In genomic region chr11:116818722-116819121, GRCm38 (mm10) we compare ENCODE assay signal across 14 mouse cellular contexts. TPM values are rescaled to one million over a fixed set of nuclear protein-coding genes. Genes with fewer than 3 reads are reported as not detected.
DNase-seq lines count a peak whose midpoint lies in the region; ATAC-seq and TF ChIP-seq lines count a peak whose summit lies in the region.
"Had no signal": no experiment of that assay in that cellular context is flagged by ENCODE, and none has a peak within 500 bp of the region (broad histone marks: within the 10 kb centered on the region; RNA-seq: fewer than 3 reads in every experiment).

No protein-coding gene starts in this region.

- H3K4me1 ChIP-seq in heart, embryonic 12.5 days (replicated peaks): peaks cover 83% of the 10 kb centered on the region
- H3K4me1 ChIP-seq in midbrain, postnatal 0 days (ENCODE audit: insufficient read depth, low read length): peaks cover 6% of the 10 kb centered on the region
- peaks cover 18% of the 10 kb centered on the region for H3K4me1 ChIP-seq in midbrain, embryonic 16.5 days (ENCODE audit: control insufficient read depth, insufficient read depth, low read length)
- H3K4me1 ChIP-seq in intestine, embryonic 15.5 days (replicated peaks): peaks cover 59% of the 10 kb centered on the region
- peaks cover 5% of the 10 kb centered on the region for H3K4me1 ChIP-seq in lung, postnatal 0 days (ENCODE audit: insufficient read depth, low read depth, low read length)

- DNase-seq in heart, adult 9 months (ENCODE audit: low spot score in 2 of 2): no peak
- peak; percentile 58 for DNase-seq in midbrain, postnatal 0 days (ENCODE audit: low spot score)
- DNase-seq in lung, postnatal 0 days (ENCODE audit: low spot score): no peak
- DNase-seq in layer of hippocampus, postnatal 14 days (ENCODE audit: low spot score in 2 of 2): no peak
- no peak for DNase-seq in layer of hippocampus, adult 2 months (ENCODE audit: low spot score in 2 of 2)
- DNase-seq: heart, adult 11 months; left cerebral cortex, postnatal 4 days; lung, postnatal 14 days; retina, postnatal 1 day; thymus, postnatal 36 days had no signal

- no peak overlapping the region for H3K27ac ChIP-seq in heart, embryonic 12.5 days (ENCODE audit: poor library complexity, severe bottlenecking)
- no peak overlapping the region for H3K27ac ChIP-seq in midbrain, postnatal 0 days (ENCODE audit: low read depth, low read length)
- no peak overlapping the region for H3K27ac ChIP-seq in midbrain, embryonic 16.5 days (ENCODE audit: low read length)
- peak overlapping the region; percentile 64 for H3K27ac ChIP-seq in intestine, embryonic 15.5 days
- no peak overlapping the region for H3K27ac ChIP-seq in lung, postnatal 0 days (ENCODE audit: low read length)
- no peak overlapping the region for H3K27ac ChIP-seq in layer of hippocampus, adult 2 months
- H3K27ac ChIP-seq: forebrain, embryonic 15.5 days had no signal

- TF ChIP-seq CTCF in midbrain, postnatal 0 days (IDR thresholded peaks at IDR 0.05): no peak
- no peak for TF ChIP-seq CTCF in lung, postnatal 0 days (IDR thresholded peaks at IDR 0.05)
- TF ChIP-seq CTCF in layer of hippocampus, adult 2 months (conservative IDR thresholded peaks at IDR 0.05): no peak

- no peak overlapping the region for H3K4me3 ChIP-seq in heart, embryonic 12.5 days
- no peak overlapping the region for H3K4me3 ChIP-seq in midbrain, postnatal 0 days (ENCODE audit: low read depth, low read length)
- no peak overlapping the region for H3K4me3 ChIP-seq in midbrain, embryonic 16.5 days (ENCODE audit: low read depth, low read length)
- H3K4me3 ChIP-seq in intestine, embryonic 15.5 days (replicated peaks): no peak overlapping the region
- H3K4me3 ChIP-seq in lung, postnatal 0 days (ENCODE audit: low read depth, low read length): no peak overlapping the region
- H3K4me3 ChIP-seq in layer of hippocampus, adult 2 months: no peak overlapping the region
- H3K4me3 ChIP-seq: forebrain, embryonic 15.5 days had no signal

- no peak for TF ChIP-seq EP300 in lung, postnatal 0 days (IDR thresholded peaks at IDR 0.05)

- H3K9ac ChIP-seq in heart, embryonic 12.5 days: 0 out of 2 replicates have a peak overlapping the region, but pooled peaks have one; percentile 7
- H3K9ac ChIP-seq in midbrain, postnatal 0 days (replicated peaks; ENCODE audit: low read length, poor library complexity, severe bottlenecking): no peak overlapping the region
- H3K9ac ChIP-seq in midbrain, embryonic 16.5 days (ENCODE audit: low read depth, low read length): no peak overlapping the region
- no peak overlapping the region for H3K9ac ChIP-seq in intestine, embryonic 15.5 days
- H3K9ac ChIP-seq in lung, postnatal 0 days (replicated peaks; ENCODE audit: low read depth): no peak overlapping the region
- H3K9ac ChIP-seq: forebrain, embryonic 15.5 days had no signal

- WGBS in heart, embryonic 12.5 days: 56% methylated on average over 8 of the region's 8 CpGs
- WGBS in midbrain, postnatal 0 days: 73% methylated on average over 8 of the region's 8 CpGs
- WGBS in midbrain, embryonic 16.5 days: 70% methylated on average over 8 of the region's 8 CpGs
- WGBS in intestine, embryonic 15.5 days: 26% methylated on average over 8 of the region's 8 CpGs
- 51% methylated on average over 8 of the region's 8 CpGs for WGBS in lung, postnatal 0 days

- peaks cover under 1% of the 10 kb centered on the region; the same call in 1 of the 2 replicates for H3K36me3 ChIP-seq in heart, embryonic 12.5 days
- H3K36me3 ChIP-seq in midbrain, postnatal 0 days (ENCODE audit: insufficient read depth, low read length): no peaks in the 10 kb centered on the region
- H3K36me3 ChIP-seq in midbrain, embryonic 16.5 days (ENCODE audit: control insufficient read depth, insufficient read depth, low read length): no peaks in the 10 kb centered on the region
- H3K36me3 ChIP-seq in intestine, embryonic 15.5 days: no peaks in the 10 kb centered on the region
- H3K36me3 ChIP-seq in lung, postnatal 0 days (ENCODE audit: insufficient read depth, low read length): no peaks in the 10 kb centered on the region
- H3K36me3 ChIP-seq: forebrain, embryonic 15.5 days had no signal

- no peak overlapping the region for H3K4me2 ChIP-seq in heart, embryonic 12.5 days
- no peak overlapping the region for H3K4me2 ChIP-seq in midbrain, postnatal 0 days (ENCODE audit: low read depth, low read length, poor library complexity, severe bottlenecking)
- no peak overlapping the region for H3K4me2 ChIP-seq in midbrain, embryonic 16.5 days (ENCODE audit: low read length)
- no peak overlapping the region for H3K4me2 ChIP-seq in intestine, embryonic 15.5 days (replicated peaks)
- H3K4me2 ChIP-seq in lung, postnatal 0 days (replicated peaks; ENCODE audit: low read depth, low read length): no peak overlapping the region
- H3K4me2 ChIP-seq: forebrain, embryonic 15.5 days had no signal

- no peak for ATAC-seq in heart, embryonic 12.5 days (ENCODE audit: insufficient number of reproducible peaks, low FRiP score)
- ATAC-seq in midbrain, postnatal 0 days (ENCODE audit: low FRiP score): no peak
- no peak for ATAC-seq in midbrain, embryonic 16.5 days
- ATAC-seq in intestine, embryonic 15.5 days: peak; percentile 85
- ATAC-seq in lung, postnatal 0 days: no peak
- ATAC-seq: forebrain, embryonic 15.5 days had no signal

- H3K9me3 ChIP-seq in heart, embryonic 12.5 days (replicated peaks): no peaks in the 10 kb centered on the region
- H3K9me3 ChIP-seq in midbrain, postnatal 0 days (ENCODE audit: low read length): no peaks in the 10 kb centered on the region
- H3K9me3 ChIP-seq in midbrain, embryonic 16.5 days (replicated peaks; ENCODE audit: control insufficient read depth, low read length, poor library complexity, severe bottlenecking): no peaks in the 10 kb centered on the region
- H3K9me3 ChIP-seq in intestine, embryonic 15.5 days: no peaks in the 10 kb centered on the region
- no peaks in the 10 kb centered on the region for H3K9me3 ChIP-seq in lung, postnatal 0 days (ENCODE audit: low read length)
- H3K9me3 ChIP-seq: forebrain, embryonic 15.5 days had no signal

- H3K27me3 ChIP-seq in heart, embryonic 12.5 days (replicated peaks): no peaks in the 10 kb centered on the region
- H3K27me3 ChIP-seq in midbrain, postnatal 0 days (ENCODE audit: insufficient read depth, low read length): no peaks in the 10 kb centered on the region
- H3K27me3 ChIP-seq in midbrain, embryonic 16.5 days (ENCODE audit: control insufficient read depth, insufficient read depth, low read depth, low read length): no peaks in the 10 kb centered on the region
- H3K27me3 ChIP-seq in intestine, embryonic 15.5 days (replicated peaks): no peaks in the 10 kb centered on the region
- no peaks in the 10 kb centered on the region for H3K27me3 ChIP-seq in lung, postnatal 0 days (replicated peaks; ENCODE audit: insufficient read depth, low read length)
- H3K27me3 ChIP-seq: forebrain, embryonic 15.5 days had no signal

RNA-seq across cellular contexts. Expression of gene Mxra7, which starts 9.1 kb away (rescaled TPM):
- 24.7 and 27.0 TPM in 2 replicates for polyA plus RNA-seq in heart, embryonic 12.5 days (2016; fragmentation: Nextera tagmentation; extraction: Ambion mirVana)
- total RNA-seq in midbrain, postnatal 0 days (2014; rRNA removed): 23.3 and 39.1 TPM in 2 replicates
- polyA plus RNA-seq in midbrain, postnatal 0 days (2015; fragmentation: Nextera tagmentation; extraction: Ambion mirVana): 29.3 and 32.1 TPM in 2 replicates
- polyA plus RNA-seq in midbrain, embryonic 16.5 days (2015; fragmentation: Nextera tagmentation; extraction: Ambion mirVana): 21.8 and 22.6 TPM in 2 replicates
- 25.5 and 27.9 TPM in 2 replicates for polyA plus RNA-seq in intestine, embryonic 15.5 days (2015; fragmentation: Nextera tagmentation; extraction: Ambion mirVana)
- 34.6 and 38.7 TPM in 2 replicates for polyA plus RNA-seq in lung, postnatal 0 days (2015; fragmentation: Nextera tagmentation; extraction: Ambion mirVana)
- total RNA-seq in layer of hippocampus, postnatal 14 days (2021): 10 to 100 TPM; 22.2 to 22.8 TPM
- 10 to 100 TPM; 20.0 to 23.4 TPM for total RNA-seq in layer of hippocampus, adult 2 months (2021)

RNA-seq across cellular contexts. Expression of gene Mettl23, which starts 24.4 kb away (rescaled TPM):
- 55.5 and 57.4 TPM in 2 replicates for polyA plus RNA-seq in heart, embryonic 12.5 days (2016; fragmentation: Nextera tagmentation; extraction: Ambion mirVana)
- total RNA-seq in midbrain, postnatal 0 days (2014; rRNA removed): 28.9 and 32.2 TPM in 2 replicates
- 47.4 and 48.4 TPM in 2 replicates for polyA plus RNA-seq in midbrain, postnatal 0 days (2015; fragmentation: Nextera tagmentation; extraction: Ambion mirVana)
- polyA plus RNA-seq in midbrain, embryonic 16.5 days (2015; fragmentation: Nextera tagmentation; extraction: Ambion mirVana): 65.2 and 67.4 TPM in 2 replicates
- polyA plus RNA-seq in intestine, embryonic 15.5 days (2015; fragmentation: Nextera tagmentation; extraction: Ambion mirVana): 62.0 and 63.7 TPM in 2 replicates
- 62.3 and 65.2 TPM in 2 replicates for polyA plus RNA-seq in lung, postnatal 0 days (2015; fragmentation: Nextera tagmentation; extraction: Ambion mirVana)
- 10 to 100 TPM; 27.3 to 30.0 TPM for total RNA-seq in layer of hippocampus, postnatal 14 days (2021)
- total RNA-seq in layer of hippocampus, adult 2 months (2021): 10 to 100 TPM; 23.0 to 26.8 TPM

RNA-seq across cellular contexts. Expression of gene Jmjd6, which starts 24.5 kb away (rescaled TPM):
- polyA plus RNA-seq in heart, embryonic 12.5 days (2016; fragmentation: Nextera tagmentation; extraction: Ambion mirVana): 76.9 and 77.8 TPM in 2 replicates
- 38.1 and 43.6 TPM in 2 replicates for total RNA-seq in midbrain, postnatal 0 days (2014; rRNA removed)
- 48.8 and 49.8 TPM in 2 replicates for polyA plus RNA-seq in midbrain, postnatal 0 days (2015; fragmentation: Nextera tagmentation; extraction: Ambion mirVana)
- polyA plus RNA-seq in midbrain, embryonic 16.5 days (2015; fragmentation: Nextera tagmentation; extraction: Ambion mirVana): 66.3 and 73.0 TPM in 2 replicates
- polyA plus RNA-seq in intestine, embryonic 15.5 days (2015; fragmentation: Nextera tagmentation; extraction: Ambion mirVana): 81.2 and 88.5 TPM in 2 replicates
- polyA plus RNA-seq in lung, postnatal 0 days (2015; fragmentation: Nextera tagmentation; extraction: Ambion mirVana): 37.0 and 37.8 TPM in 2 replicates
- total RNA-seq in layer of hippocampus, postnatal 14 days (2021): 10 to 100 TPM; 28.8 to 29.3 TPM
- 10 to 100 TPM; 26.2 to 32.2 TPM for total RNA-seq in layer of hippocampus, adult 2 months (2021)

RNA-seq across cellular contexts. Expression of gene Mfsd11, which starts 33.5 kb away (rescaled TPM):
- 37.6 and 39.9 TPM in 2 replicates for polyA plus RNA-seq in heart, embryonic 12.5 days (2016; fragmentation: Nextera tagmentation; extraction: Ambion mirVana)
- total RNA-seq in midbrain, postnatal 0 days (2014; rRNA removed): 36.0 and 57.0 TPM in 2 replicates
- polyA plus RNA-seq in midbrain, postnatal 0 days (2015; fragmentation: Nextera tagmentation; extraction: Ambion mirVana): 54.8 and 64.1 TPM in 2 replicates
- 56.1 and 56.2 TPM in 2 replicates for polyA plus RNA-seq in midbrain, embryonic 16.5 days (2015; fragmentation: Nextera tagmentation; extraction: Ambion mirVana)
- 39.4 and 47.3 TPM in 2 replicates for polyA plus RNA-seq in intestine, embryonic 15.5 days (2015; fragmentation: Nextera tagmentation; extraction: Ambion mirVana)
- 37.9 and 44.7 TPM in 2 replicates for polyA plus RNA-seq in lung, postnatal 0 days (2015; fragmentation: Nextera tagmentation; extraction: Ambion mirVana)
- 10 to 100 TPM; 38.5 to 48.9 TPM for total RNA-seq in layer of hippocampus, postnatal 14 days (2021)
- 10 to 100 TPM; 41.0 to 41.6 TPM for total RNA-seq in layer of hippocampus, adult 2 months (2021)

RNA-seq across cellular contexts. Expression of gene Srsf2, which starts 34.2 kb away (rescaled TPM):
- 605 and 640 TPM in 2 replicates for polyA plus RNA-seq in heart, embryonic 12.5 days (2016; fragmentation: Nextera tagmentation; extraction: Ambion mirVana)
- total RNA-seq in midbrain, postnatal 0 days (2014; rRNA removed): 196 and 259 TPM in 2 replicates
- polyA plus RNA-seq in midbrain, postnatal 0 days (2015; fragmentation: Nextera tagmentation; extraction: Ambion mirVana): 460 and 484 TPM in 2 replicates
- polyA plus RNA-seq in midbrain, embryonic 16.5 days (2015; fragmentation: Nextera tagmentation; extraction: Ambion mirVana): 549 and 567 TPM in 2 replicates
- polyA plus RNA-seq in intestine, embryonic 15.5 days (2015; fragmentation: Nextera tagmentation; extraction: Ambion mirVana): 723 and 765 TPM in 2 replicates
- polyA plus RNA-seq in lung, postnatal 0 days (2015; fragmentation: Nextera tagmentation; extraction: Ambion mirVana): 419 and 421 TPM in 2 replicates
- total RNA-seq in layer of hippocampus, postnatal 14 days (2021): 100 to 1,000 TPM; 171 to 184 TPM
- 100 to 1,000 TPM; 163 to 180 TPM for total RNA-seq in layer of hippocampus, adult 2 months (2021)
